Mouse (Mus musculus) olfactory bulb, adult 2 months (tissue): ENCODE measurements at regions not wholly inside any gene's neighbourhood (a gene's known extent, or its start where the extent isn't known, plus 50 kb on each side); places are given as distances from the start of the nearest gene placed in this dataset.

ENCODE experiments used
- H3K27ac ChIP-seq: fragments of 200-500 bp; 2 replicates; pipeline ENCODE4 v1.5.1; 2012; ENCODE audit warnings: low read depth, low read length; ENCODE audit not compliant: insufficient read depth
- H3K4me1 ChIP-seq: fragments of 200-500 bp; 2 replicates; pipeline ENCODE4 v1.6.1; 2012; ENCODE audit warnings: low read length; ENCODE audit not compliant: control insufficient read depth, insufficient read depth
- H3K4me3 ChIP-seq: fragments of 200-500 bp; 2 replicates; pipeline ENCODE4 v1.5.1; 2012; ENCODE audit warnings: mild to moderate bottlenecking, low read depth, low read length, moderate library complexity; ENCODE audit not compliant: insufficient read depth
- CTCF ChIP-seq: fragments of 200-500 bp; IDR thresholded peaks from 2 replicates; pipeline ENCODE4 v1.5.1; 2012; ENCODE audit warnings: low read depth, mild to moderate bottlenecking, low read length, moderate library complexity; ENCODE audit not compliant: insufficient read depth
- POLR2A ChIP-seq: fragments of 200-500 bp; IDR thresholded peaks from 2 replicates; pipeline ENCODE4 v1.6.1; 2012; ENCODE audit warnings: mild to moderate bottlenecking, low read depth, low read length, moderate library complexity; ENCODE audit not compliant: insufficient read depth
- WGBS: fragments of 180-500 bp; shearing (Covaris S2); methylation state at CpG from one replicate; pipeline ENCODE4 v1.1.7; 2018; 5-methylcytosine and 5-hydroxymethylcytosine counted together

GRCm38 (mm10) chr13:52702201-52702611, 119.2 kb downstream of the Syk start:
- TF ChIP-seq POLR2A (no peak), CTCF (no peak)
- Histone ChIP-seq H3K4me3 (no peak overlapping the region), H3K4me1 (peaks cover 6% of the 10 kb centered on the region), H3K27ac (no peak overlapping the region)
- WGBS: 38% methylated on average over 15 of the region's 15 CpGs

GRCm38 (mm10) chr13:52703401-52704164, 120.6 kb downstream of the Syk start:
- no peak for TF ChIP-seq CTCF
- no peak for TF ChIP-seq POLR2A
- peaks cover 7% of the 10 kb centered on the region for H3K4me1 ChIP-seq
- no peak overlapping the region for H3K27ac ChIP-seq
- 83% methylated on average over 12 of the region's 12 CpGs for WGBS
- no peak overlapping the region for H3K4me3 ChIP-seq

GRCm38 (mm10) chr13:52704673-52705072, 121.7 kb downstream of the Syk start:
- Histone ChIP-seq H3K4me1 (peaks cover 11% of the 10 kb centered on the region), H3K4me3 (no peak overlapping the region), H3K27ac (no peak overlapping the region)
- no peak for TF ChIP-seq CTCF
- no peak for TF ChIP-seq POLR2A
- 50% methylated on average over 3 of the region's 3 CpGs for WGBS

- Histone ChIP-seq H3K4me1 (peaks cover 9% of the 10 kb centered on the region; the same call in 1 of the 2 replicates), H3K4me3 (no peak overlapping the region), H3K27ac (no peak overlapping the region)
- no peak for TF ChIP-seq CTCF
- TF ChIP-seq POLR2A: no peak
- WGBS: 75% methylated on average over 5 of the region's 5 CpGs
Measured at GRCm38 (mm10) chr13:52709580-52709979, 126.6 kb downstream of the Syk start.

- peaks cover 9% of the 10 kb centered on the region; the same call in 1 of the 2 replicates for H3K4me1 ChIP-seq
- no peak for TF ChIP-seq CTCF
- 41% methylated on average over 9 of the region's 9 CpGs for WGBS
- H3K27ac ChIP-seq: no peak overlapping the region
- H3K4me3 ChIP-seq: no peak overlapping the region
Measured at GRCm38 (mm10) chr13:52711713-52712369, 128.9 kb downstream of the Syk start.

GRCm38 (mm10) chr13:52721463-52721862, 138.5 kb downstream of the Syk start:
- TF ChIP-seq CTCF: no peak
- no peak for TF ChIP-seq POLR2A
- Histone ChIP-seq H3K27ac (no peak overlapping the region), H3K4me3 (no peak overlapping the region), H3K4me1 (no peaks in the 10 kb centered on the region)
- 87% methylated on average over 6 of the region's 6 CpGs for WGBS

GRCm38 (mm10) chr13:52722718-52723117, 139.7 kb downstream of the Syk start:
- H3K4me3 ChIP-seq: no peak overlapping the region
- 84% methylated on average over 3 of the region's 3 CpGs for WGBS
- H3K4me1 ChIP-seq: no peaks in the 10 kb centered on the region
- TF ChIP-seq CTCF (no peak), POLR2A (no peak)
- no peak overlapping the region for H3K27ac ChIP-seq

- Histone ChIP-seq H3K4me3 (no peak overlapping the region), H3K27ac (no peak overlapping the region), H3K4me1 (no peaks in the 10 kb centered on the region)
- WGBS: 50% methylated on average over 10 of the region's 10 CpGs
- TF ChIP-seq POLR2A (no peak), CTCF (no peak)
Measured at GRCm38 (mm10) chr13:52726043-52726442, 143.1 kb downstream of the Syk start.

- 82% methylated on average over 3 of the region's 3 CpGs for WGBS
- no peak overlapping the region for H3K4me3 ChIP-seq
- H3K4me1 ChIP-seq: no peaks in the 10 kb centered on the region
- no peak overlapping the region for H3K27ac ChIP-seq
- TF ChIP-seq POLR2A: no peak
- TF ChIP-seq CTCF: no peak
Measured at GRCm38 (mm10) chr13:52726525-52726924, 143.6 kb downstream of the Syk start.
